Mouse (Mus musculus) kidney, adult 11 months (tissue): ENCODE data around the gene Tcap.

ENCODE experiments used
- DNase-seq: peaks from one replicate; pipeline ENCODE4 v3.0.0; 2022

Gene Tcap

GRCm38 (mm10) chr11:98384216-98384615 lies 605 bp downstream of the Tcap start:
- DNase-seq = no peak

DNA sequence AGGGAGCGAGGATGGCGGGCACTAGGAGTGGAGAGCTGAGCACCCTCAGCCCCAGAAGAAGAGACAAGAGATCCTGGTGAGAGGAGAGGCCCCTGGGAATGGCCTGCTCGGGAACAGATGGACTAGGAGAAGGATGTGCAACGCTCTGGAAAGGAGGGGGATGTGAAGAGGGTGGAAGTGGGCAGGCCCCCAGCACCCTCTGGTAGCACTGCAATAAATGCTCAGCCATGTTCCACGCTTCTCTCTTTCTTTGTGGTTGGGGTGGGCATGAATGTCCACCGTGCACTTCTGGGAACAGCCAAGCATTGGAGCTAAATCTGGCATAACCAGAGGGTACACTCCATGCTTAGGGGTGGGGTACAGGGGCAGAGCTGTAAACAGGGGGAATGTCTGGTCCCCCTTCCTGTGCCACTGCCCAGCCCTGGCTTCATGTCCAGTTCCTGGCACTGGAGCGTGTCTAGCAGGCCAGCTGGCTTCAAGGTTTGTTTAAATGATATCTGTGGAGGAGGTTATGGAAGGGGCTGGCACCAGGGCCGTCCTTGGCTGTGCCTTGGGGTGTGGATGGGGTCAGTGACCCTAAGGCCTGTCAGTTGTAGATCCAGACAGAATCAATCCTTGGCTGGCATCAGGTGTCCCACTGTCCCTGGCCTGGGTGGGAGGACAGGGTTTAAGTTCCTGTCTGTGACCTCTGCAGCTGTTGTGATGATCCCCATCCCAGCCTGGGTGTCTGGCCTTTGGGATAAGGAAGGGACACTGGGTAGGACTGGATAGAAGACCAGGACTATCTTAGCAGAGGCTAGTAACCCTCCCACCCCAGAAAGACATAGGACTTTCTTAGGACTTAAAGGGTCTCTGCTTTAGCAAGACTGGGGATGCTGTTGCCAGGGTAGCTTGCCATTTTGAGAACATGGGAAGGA lies 1.4 kb downstream of the Tcap start:
- DNase-seq = no peak

DNA sequence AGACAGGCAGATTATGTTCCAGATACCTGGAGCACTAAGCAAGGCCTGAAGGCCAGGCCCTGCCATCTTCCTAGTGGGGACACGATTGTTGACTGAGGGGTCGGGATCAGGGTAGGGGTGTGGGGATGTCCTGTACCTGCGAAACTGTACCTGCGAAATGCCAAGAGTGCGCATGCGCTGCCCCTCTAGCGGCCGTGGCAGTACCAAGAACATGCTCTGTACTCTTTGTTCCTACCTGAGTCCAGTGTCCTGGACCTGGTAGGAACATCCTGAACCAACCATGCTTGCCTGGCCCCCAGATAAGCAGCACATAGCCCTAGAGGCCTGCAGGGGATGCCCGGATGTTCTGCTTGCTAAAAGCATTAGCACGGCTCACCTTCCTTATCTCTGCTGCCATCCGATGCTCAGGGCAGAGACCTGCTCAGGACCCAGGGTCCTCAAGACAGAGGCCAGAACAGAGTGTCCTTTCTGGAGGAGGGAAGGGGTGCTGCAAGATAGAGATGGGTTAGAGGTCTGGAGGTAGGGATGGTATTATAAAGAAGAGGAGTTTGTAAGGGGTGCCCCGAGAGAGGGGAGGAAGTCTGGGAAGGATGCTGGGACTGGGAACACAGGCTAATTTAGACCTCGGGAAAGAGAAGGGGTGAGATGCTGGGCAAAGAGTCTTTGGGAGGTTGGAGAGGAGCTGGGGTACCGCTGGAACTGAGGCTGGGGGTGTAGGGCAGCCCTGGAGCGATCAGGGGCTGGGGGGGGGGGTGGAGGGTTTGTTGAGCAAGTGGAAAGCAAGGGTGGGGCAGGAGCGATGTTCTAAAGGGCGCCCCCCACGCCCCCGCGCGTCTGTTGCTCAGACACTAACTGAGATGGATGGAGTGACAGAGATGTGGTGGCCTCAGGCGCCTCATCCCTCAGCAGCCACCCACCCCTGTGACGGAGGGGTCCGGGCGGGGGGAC lies 2.3 kb downstream of the Tcap start, which contains the start of gene Pnmt:
TSS of gene Pnmt (plus strand) at position 813 of the 948 bp plus-strand sequence.
- DNase-seq = no peak

DNA sequence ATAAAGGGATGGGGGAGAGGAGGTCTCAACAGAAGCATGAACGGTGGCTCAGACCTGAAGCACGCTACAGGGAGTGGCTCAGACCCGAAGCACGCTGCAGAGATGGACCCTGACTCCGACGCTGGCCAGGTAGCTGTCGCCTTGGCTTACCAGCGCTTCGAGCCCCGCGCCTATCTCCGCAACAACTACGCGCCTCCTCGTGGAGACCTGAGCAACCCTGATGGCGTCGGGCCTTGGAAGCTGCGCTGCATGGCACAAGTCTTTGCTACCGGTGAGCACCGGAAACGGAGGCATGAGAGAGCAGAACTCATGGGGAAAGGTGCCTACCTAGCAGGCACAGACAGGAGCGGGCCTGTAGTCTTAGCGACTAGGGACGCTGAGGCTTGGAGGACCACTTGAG lies 3.0 kb downstream of the Tcap start:
- DNase-seq = no peak

DNA sequence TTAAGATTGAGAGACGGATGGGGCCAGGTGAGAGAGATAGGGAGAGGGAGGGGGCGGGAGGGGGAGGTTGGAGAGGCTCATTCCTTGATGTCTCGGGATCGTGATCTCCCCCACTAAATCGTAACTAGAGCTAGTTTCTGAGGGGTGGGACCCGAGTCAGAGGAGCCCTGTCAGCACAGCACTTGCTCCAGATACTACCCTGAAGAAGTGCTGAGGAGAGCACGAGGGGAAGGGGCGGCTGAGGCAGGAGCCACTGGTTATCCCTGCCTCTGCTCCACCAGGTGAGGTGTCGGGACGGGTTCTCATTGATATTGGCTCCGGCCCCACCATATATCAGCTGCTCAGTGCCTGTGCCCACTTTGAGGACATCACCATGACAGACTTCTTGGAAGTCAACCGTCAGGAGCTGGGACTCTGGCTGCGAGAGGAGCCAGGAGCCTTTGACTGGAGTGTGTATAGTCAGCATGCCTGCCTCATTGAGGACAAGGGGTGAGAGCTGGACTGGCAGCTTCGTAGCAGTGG lies 3.5 kb downstream of the Tcap start:
- no peak for DNase-seq

- peak; percentile 61 for DNase-seq
These were observed 4.7 kb downstream of the Tcap start for GRCm38 (mm10) chr11:98388282-98388681.

GRCm38 (mm10) chr11:98389221-98389780 lies 5.7 kb downstream of the Tcap start:
- peak; percentile 50 for DNase-seq

- no peak for DNase-seq
These were observed 6.5 kb downstream of the Tcap start for GRCm38 (mm10) chr11:98390141-98390540.

- DNase-seq = no peak
These were observed 8.4 kb downstream of the Tcap start for GRCm38 (mm10) chr11:98392034-98392433.

- DNase-seq = no peak
These were observed 9.0 kb downstream of the Tcap start for GRCm38 (mm10) chr11:98392645-98393044.

- DNase-seq = no peak
These were observed 9.7 kb downstream of the Tcap start for GRCm38 (mm10) chr11:98393317-98393716.

- no peak for DNase-seq
These were observed 10.7 kb downstream of the Tcap start for GRCm38 (mm10) chr11:98394301-98394700.

GRCm38 (mm10) chr11:98395041-98395440 lies 11.4 kb downstream of the Tcap start:
- peak; percentile 85 for DNase-seq

GRCm38 (mm10) chr11:98397946-98398345 lies 14.3 kb downstream of the Tcap start:
- DNase-seq = no peak

DNA sequence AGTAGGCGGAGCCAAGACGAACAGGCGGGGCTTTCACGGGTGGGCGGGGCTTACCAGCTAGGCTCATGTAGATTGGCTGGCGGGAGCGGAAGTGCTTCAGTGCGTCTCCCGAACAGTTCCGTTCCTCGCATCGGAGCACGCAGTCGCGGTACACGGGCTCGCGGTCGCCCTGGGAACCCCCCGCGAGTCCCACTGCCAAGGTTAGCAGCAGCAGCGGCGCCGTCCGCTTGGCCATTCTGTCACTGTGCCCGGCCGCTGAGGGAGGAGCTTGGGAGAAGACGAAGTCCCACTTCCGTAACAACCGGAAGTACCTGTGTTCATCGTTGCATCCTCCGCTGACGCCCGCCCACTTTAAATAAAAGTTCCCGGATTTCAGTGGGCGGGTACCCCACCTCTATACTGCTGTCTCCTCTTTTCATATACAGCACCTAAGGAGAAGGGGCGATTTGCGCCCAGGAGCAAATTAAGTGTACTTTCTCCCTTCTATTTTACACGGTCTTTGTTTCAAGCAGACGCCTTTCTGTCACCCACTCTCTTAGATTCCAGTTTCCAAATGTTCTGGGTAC lies 16.6 kb downstream of the Tcap start, which contains the start of gene Pgap3:
TSS of gene Pgap3 (minus strand) at position 330 of the 566 bp plus-strand sequence.
- DNase-seq = peak; percentile 93

- DNase-seq = peak; percentile 84
These were observed 17.2 kb downstream of the Tcap start for GRCm38 (mm10) chr11:98400816-98401215.

DNA sequence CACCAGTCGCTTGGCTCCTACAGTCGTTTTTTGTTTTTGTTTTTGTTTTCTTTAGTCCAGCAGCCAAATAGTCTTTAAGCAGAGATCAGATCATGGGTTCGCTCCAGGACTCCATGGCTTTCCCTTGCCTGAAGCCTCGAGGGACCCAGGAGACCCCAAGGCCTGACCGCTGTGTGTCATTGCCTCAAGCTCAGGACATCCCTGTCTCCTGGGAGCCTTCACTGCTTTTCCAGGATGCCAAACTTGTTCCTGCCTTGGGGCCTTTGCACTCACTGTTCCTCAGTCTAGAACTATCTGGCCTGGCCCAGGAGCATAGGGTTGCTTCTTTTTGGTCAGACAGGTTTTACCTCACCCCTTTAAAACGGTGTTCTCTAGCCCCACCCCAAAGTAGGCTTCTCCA lies 23.0 kb downstream of the Tcap start:
- DNase-seq = no peak

DNA sequence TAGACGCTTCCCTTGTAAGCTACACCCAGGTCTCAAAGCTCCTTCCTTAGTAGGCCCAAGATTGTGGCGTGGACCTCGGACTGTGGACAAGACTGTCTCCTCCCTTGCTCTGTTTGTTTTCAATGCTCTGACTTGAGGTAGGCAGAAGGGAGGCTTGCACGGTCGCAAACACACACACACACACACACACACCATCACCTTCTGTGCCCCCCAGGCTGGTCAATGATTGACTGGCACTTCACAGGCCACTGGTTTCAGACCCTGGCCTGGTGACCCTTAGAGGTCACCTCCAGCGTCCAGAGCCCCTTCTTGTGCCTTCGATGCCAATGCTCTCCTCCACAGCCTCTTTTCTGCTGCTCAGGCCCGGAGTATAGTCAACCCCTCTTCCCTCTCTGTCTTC lies 25.3 kb downstream of the Tcap start:
- peak; percentile 92 for DNase-seq

- peak; percentile 72 for DNase-seq
These were observed 25.8 kb downstream of the Tcap start for GRCm38 (mm10) chr11:98409341-98409822.

DNA sequence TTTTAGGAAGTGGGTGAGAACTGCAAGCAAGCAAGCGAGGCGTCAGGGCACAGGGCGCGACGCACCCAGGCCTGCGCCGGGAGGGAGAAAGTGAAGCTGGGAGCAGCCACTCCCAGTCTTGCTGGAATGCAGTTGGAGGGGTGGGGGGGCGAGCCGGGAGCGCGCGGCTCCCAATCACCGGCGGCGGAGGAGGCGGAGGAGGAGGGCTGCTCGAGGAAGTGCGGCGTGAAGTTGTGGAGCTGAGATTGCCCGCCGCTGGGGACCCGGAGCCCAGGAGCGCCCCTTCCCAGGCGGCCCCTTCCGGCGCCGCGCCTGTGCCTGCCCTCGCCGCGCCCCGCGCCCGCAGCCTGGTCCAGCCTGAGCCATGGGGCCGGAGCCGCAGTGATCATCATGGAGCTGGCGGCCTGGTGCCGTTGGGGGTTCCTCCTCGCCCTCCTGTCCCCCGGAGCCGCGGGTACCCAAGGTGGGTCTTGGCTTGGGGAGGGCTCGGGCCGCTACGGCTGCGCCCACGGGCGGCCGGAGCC lies 28.7 kb downstream of the Tcap start, which contains the start of gene Erbb2:
TSS of gene Erbb2 (plus strand) at position 198 of the 524 bp plus-strand sequence.
- peak; percentile 82 for DNase-seq

GRCm38 (mm10) chr11:98412797-98413301 lies 29.2 kb downstream of the Tcap start:
- no peak for DNase-seq

GRCm38 (mm10) chr11:98413731-98414130 lies 30.1 kb downstream of the Tcap start:
- DNase-seq = no peak
